Mouse (Mus musculus) testis, adult 2 months (tissue): ENCODE data around the gene Myh10. TPM values are rescaled to one million over a fixed set of nuclear protein-coding genes. Genes with fewer than 3 reads are reported as not detected.

Experiments
- H3K27ac ChIP-seq: fragments of 200-500 bp; 2 replicates; pipeline ENCODE4 v1.5.1; 2012; ENCODE audit warnings: low read depth, low read length; ENCODE audit not compliant: control insufficient read depth, insufficient read depth
- H3K27me3 ChIP-seq: fragments of 200-500 bp; 2 replicates; pipeline ENCODE4 v1.6.1; 2012; ENCODE audit warnings: mild to moderate bottlenecking, low read length, moderate library complexity; ENCODE audit not compliant: control insufficient read depth, insufficient read depth
- H3K36me3 ChIP-seq: fragments of 200-500 bp; 2 replicates; pipeline ENCODE4 v1.6.1; 2012; ENCODE audit warnings: mild to moderate bottlenecking, low read length; ENCODE audit not compliant: control insufficient read depth, insufficient read depth
- H3K4me1 ChIP-seq: fragments of 200-500 bp; 2 replicates; pipeline ENCODE4 v1.6.1; 2012; ENCODE audit warnings: low read length; ENCODE audit not compliant: control insufficient read depth, insufficient read depth
- H3K4me3 ChIP-seq: fragments of 200-500 bp; 2 replicates; pipeline ENCODE4 v1.5.1; 2012; ENCODE audit warnings: low read depth, mild to moderate bottlenecking, low read length, moderate library complexity, mixed read lengths; ENCODE audit not compliant: control insufficient read depth
- CTCF ChIP-seq: fragments of 200-500 bp; IDR thresholded peaks from 2 replicates; pipeline ENCODE4 v1.5.1; 2012; ENCODE audit warnings: low read depth, mild to moderate bottlenecking, inconsistent platforms, low read length, moderate library complexity; ENCODE audit not compliant: control insufficient read depth, insufficient read depth, insufficient replicate concordance
- POLR2A ChIP-seq: fragments of 200-500 bp; IDR thresholded peaks from 2 replicates; pipeline ENCODE4 v1.6.1; 2012; ENCODE audit warnings: low read depth, mild to moderate bottlenecking, inconsistent platforms, low read length, moderate library complexity; ENCODE audit not compliant: control insufficient read depth
- polyA plus RNA-seq: library from polyadenylated mRNA; depleted of rRNA; stranded (reverse); fragments of >200 nt; gene quantifications from 2 replicates; pipeline ENCODE4 v1.2.3, GENCODE M21; 2012

The Myh10 gene
- polyA plus RNA-seq, 1 experiment = 44.2 TPM

- no peak overlapping the region for H3K4me3 ChIP-seq
- TF ChIP-seq CTCF (no peak), POLR2A (no peak)
- H3K27me3 ChIP-seq = no peaks in the 10 kb centered on the region
- H3K27ac ChIP-seq = no peak overlapping the region
- no peaks in the 10 kb centered on the region for H3K4me1 ChIP-seq
- H3K36me3 ChIP-seq = peaks cover 3% of the 10 kb centered on the region
Measured at GRCm38 (mm10) chr11:68702370-68702769, 11.0 kb downstream of the Myh10 start.

- TF ChIP-seq POLR2A (no peak), CTCF (no peak)
- no peaks in the 10 kb centered on the region for H3K4me1 ChIP-seq
- H3K27me3 ChIP-seq = no peaks in the 10 kb centered on the region
- peaks cover 3% of the 10 kb centered on the region for H3K36me3 ChIP-seq
- H3K27ac ChIP-seq = no peak overlapping the region
- no peak overlapping the region for H3K4me3 ChIP-seq
Measured at GRCm38 (mm10) chr11:68703360-68703759, 12.0 kb downstream of the Myh10 start.

- Histone ChIP-seq H3K4me1 (no peaks in the 10 kb centered on the region), H3K4me3 (no peak overlapping the region), H3K27ac (no peak overlapping the region), H3K27me3 (no peaks in the 10 kb centered on the region), H3K36me3 (peaks cover 3% of the 10 kb centered on the region)
- TF ChIP-seq POLR2A = no peak
- no peak for TF ChIP-seq CTCF
Measured at GRCm38 (mm10) chr11:68704258-68704657, 12.9 kb downstream of the Myh10 start.

GRCm38 (mm10) chr11:68704847-68705246, 13.5 kb downstream of the Myh10 start:
- Histone ChIP-seq H3K36me3 (peaks cover 3% of the 10 kb centered on the region), H3K27me3 (no peaks in the 10 kb centered on the region), H3K4me3 (no peak overlapping the region), H3K4me1 (no peaks in the 10 kb centered on the region), H3K27ac (no peak overlapping the region)
- TF ChIP-seq CTCF (no peak), POLR2A (no peak)

GRCm38 (mm10) chr11:68706524-68707429, 15.4 kb downstream of the Myh10 start:
- Histone ChIP-seq H3K27me3 (no peaks in the 10 kb centered on the region), H3K4me1 (no peaks in the 10 kb centered on the region), H3K27ac (no peak overlapping the region), H3K36me3 (no peaks in the 10 kb centered on the region), H3K4me3 (no peak overlapping the region)
- TF ChIP-seq POLR2A (no peak), CTCF (no peak)

- Histone ChIP-seq H3K27ac (no peak overlapping the region), H3K4me3 (no peak overlapping the region), H3K36me3 (no peaks in the 10 kb centered on the region), H3K4me1 (no peaks in the 10 kb centered on the region), H3K27me3 (no peaks in the 10 kb centered on the region)
- TF ChIP-seq POLR2A (no peak), CTCF (no peak)
Measured at GRCm38 (mm10) chr11:68707881-68708582, 16.7 kb downstream of the Myh10 start.

GRCm38 (mm10) chr11:68716167-68716566, 24.8 kb downstream of the Myh10 start:
- Histone ChIP-seq H3K36me3 (no peaks in the 10 kb centered on the region), H3K4me1 (no peaks in the 10 kb centered on the region), H3K27me3 (no peaks in the 10 kb centered on the region), H3K4me3 (no peak overlapping the region), H3K27ac (no peak overlapping the region)
- TF ChIP-seq CTCF (no peak), POLR2A (no peak)
